8 mouse cellular contexts compared by ENCODE assay signal in genomic region chr2:151575699-151576389, GRCm38 (mm10). TPM values are rescaled to one million over a fixed set of nuclear protein-coding genes. Genes with fewer than 3 reads are reported as not detected.
DNase-seq lines count a peak whose midpoint lies in the region; ATAC-seq lines count a peak whose summit lies in the region.

No protein-coding gene starts in this region.

- no peaks in the 10 kb centered on the region for H3K4me1 ChIP-seq in brown adipose tissue, adult 24 weeks (ENCODE audit: control insufficient read depth, insufficient read depth, insufficient read length, low read length)
- H3K4me1 ChIP-seq in forebrain, embryonic 11.5 days (replicated peaks; ENCODE audit: control insufficient read depth, insufficient read depth, low read length), result no peaks in the 10 kb centered on the region; the same call in 1 of the 2 replicates
- H3K4me1 ChIP-seq in heart, embryonic 15.5 days (replicated peaks), result peaks cover 21% of the 10 kb centered on the region
- H3K4me1 ChIP-seq in liver, embryonic 11.5 days (replicated peaks; ENCODE audit: control insufficient read depth, insufficient read depth, low read length), result 0 out of 2 replicates have a peak, but pooled peaks cover 3% of the 10 kb centered on the region
- H3K4me1 ChIP-seq in stomach, embryonic 16.5 days (ENCODE audit: control insufficient read depth, insufficient read depth, low read length), result peaks cover 10% of the 10 kb centered on the region; the same call in 1 of the 2 replicates

- peak overlapping the region; percentile 56 for H3K9ac ChIP-seq in forebrain, embryonic 11.5 days (ENCODE audit: low read length)
- H3K9ac ChIP-seq in heart, embryonic 15.5 days, result peak overlapping the region; percentile 58
- peak overlapping the region; percentile 42 for H3K9ac ChIP-seq in liver, embryonic 11.5 days (ENCODE audit: low read depth, low read length)
- peak overlapping the region; percentile 74 for H3K9ac ChIP-seq in stomach, embryonic 16.5 days (ENCODE audit: low read length)

- DNase-seq in B cell, adult 2 months, result peak; percentile 27 to 29
- DNase-seq in forebrain, embryonic 11.5 days (ENCODE audit: low spot score), result peak; percentile 90
- DNase-seq in kidney, postnatal 10 days, result peak; percentile 90
- peak; percentile 71 for DNase-seq in liver, embryonic 11.5 days (ENCODE audit: low spot score)
- peak; percentile 82 for DNase-seq in naive thymus-derived CD4-positive, alpha-beta T cell, adult 2 months (ENCODE audit: low read depth)

- peak overlapping the region; percentile 68 for H3K4me2 ChIP-seq in forebrain, embryonic 11.5 days (ENCODE audit: low read depth, low read length, severe bottlenecking)
- H3K4me2 ChIP-seq in heart, embryonic 15.5 days, result peak overlapping the region; percentile 86
- H3K4me2 ChIP-seq in liver, embryonic 11.5 days, result peak overlapping the region; percentile 73
- peak overlapping the region; percentile 87 for H3K4me2 ChIP-seq in stomach, embryonic 16.5 days (ENCODE audit: low read depth, low read length)

- peak; percentile 93 for ATAC-seq in forebrain, embryonic 11.5 days (replicated peaks; ENCODE audit: low FRiP score)
- peak; percentile 86 for ATAC-seq in heart, embryonic 15.5 days (replicated peaks; ENCODE audit: insufficient number of reproducible peaks, insufficient read depth, low FRiP score, low read depth)
- peak; percentile 85 for ATAC-seq in liver, embryonic 11.5 days (replicated peaks; ENCODE audit: low FRiP score)
- peak; percentile 81 for ATAC-seq in stomach, embryonic 16.5 days (ENCODE audit: insufficient read depth, low FRiP score)

- H3K36me3 ChIP-seq in forebrain, embryonic 11.5 days (ENCODE audit: control insufficient read depth, insufficient read depth, low read length), result no peaks in the 10 kb centered on the region
- H3K36me3 ChIP-seq in heart, embryonic 15.5 days, result no peaks in the 10 kb centered on the region
- H3K36me3 ChIP-seq in liver, embryonic 11.5 days (ENCODE audit: control insufficient read depth, insufficient read depth, low read length), result no peaks in the 10 kb centered on the region
- no peaks in the 10 kb centered on the region for H3K36me3 ChIP-seq in stomach, embryonic 16.5 days (ENCODE audit: control insufficient read depth, insufficient read depth, low read length)

- peak overlapping the region; percentile 70 for H3K4me3 ChIP-seq in brown adipose tissue, adult 24 weeks (ENCODE audit: insufficient read depth, low read depth, low read length)
- peak overlapping the region; percentile 29 for H3K4me3 ChIP-seq in forebrain, embryonic 11.5 days (ENCODE audit: low read depth, low read length)
- peak overlapping the region; percentile 51 for H3K4me3 ChIP-seq in heart, embryonic 15.5 days
- peak overlapping the region; percentile 40 for H3K4me3 ChIP-seq in liver, embryonic 11.5 days (ENCODE audit: low read depth, low read length)
- peak overlapping the region; percentile 47 for H3K4me3 ChIP-seq in stomach, embryonic 16.5 days (replicated peaks; ENCODE audit: low read length)

- peak overlapping the region; percentile 59 for H3K27ac ChIP-seq in brown adipose tissue, adult 24 weeks (replicated peaks; ENCODE audit: low read depth, low read length)
- no peak overlapping the region for H3K27ac ChIP-seq in forebrain, embryonic 11.5 days (ENCODE audit: low read depth, low read length)
- H3K27ac ChIP-seq in heart, embryonic 15.5 days, result peak overlapping the region; percentile 88
- no peak overlapping the region for H3K27ac ChIP-seq in liver, embryonic 11.5 days (ENCODE audit: low read depth, low read length)
- H3K27ac ChIP-seq in stomach, embryonic 16.5 days (ENCODE audit: low read length), result peak overlapping the region; percentile 60

- H3K27me3 ChIP-seq in forebrain, embryonic 11.5 days (ENCODE audit: control insufficient read depth, insufficient read depth, low read length), result no peaks in the 10 kb centered on the region
- H3K27me3 ChIP-seq in heart, embryonic 15.5 days, result peaks cover 9% of the 10 kb centered on the region; the same call in 1 of the 2 replicates
- H3K27me3 ChIP-seq in liver, embryonic 11.5 days (replicated peaks; ENCODE audit: control insufficient read depth, insufficient read depth, low read length), result no peaks in the 10 kb centered on the region
- no peaks in the 10 kb centered on the region for H3K27me3 ChIP-seq in stomach, embryonic 16.5 days (ENCODE audit: control insufficient read depth, insufficient read depth, low read length)

- WGBS in forebrain, embryonic 11.5 days, result 1% methylated on average over 38 of the region's 38 CpGs
- 2% methylated on average over 38 of the region's 38 CpGs for WGBS in heart, embryonic 15.5 days
- whole genome bisulfite sequencing in liver, embryonic 11.5 days, result 2% methylated on average over 38 of the region's 38 CpGs
- 2% methylated on average over 38 of the region's 38 CpGs for WGBS in stomach, embryonic 16.5 days

- H3K9me3 ChIP-seq in forebrain, embryonic 11.5 days (ENCODE audit: control insufficient read depth, low read length), result no peaks in the 10 kb centered on the region
- no peaks in the 10 kb centered on the region for H3K9me3 ChIP-seq in heart, embryonic 15.5 days (replicated peaks)
- H3K9me3 ChIP-seq in liver, embryonic 11.5 days (ENCODE audit: control insufficient read depth, low read length), result no peaks in the 10 kb centered on the region
- no peaks in the 10 kb centered on the region for H3K9me3 ChIP-seq in stomach, embryonic 16.5 days (replicated peaks; ENCODE audit: control insufficient read depth, low read length)

RNA-seq across cellular contexts. Expression of gene Sdcbp2, which starts 3.4 kb away (rescaled TPM):
- polyA plus RNA-seq in brown adipose tissue, adult 24 weeks (2012; ENCODE audit: insufficient read depth, insufficient read length, missing spikeins), result 1.6 and 1.7 TPM in 2 replicates
- 0.44 and 0.83 TPM in 2 replicates for polyA plus RNA-seq in forebrain, embryonic 11.5 days (2014; fragmentation: Nextera tagmentation; extraction: Ambion mirVana)
- 1.9 and 2.0 TPM in 2 replicates for polyA plus RNA-seq in heart, embryonic 15.5 days (2015; fragmentation: Nextera tagmentation; extraction: Ambion mirVana)
- polyA plus RNA-seq in liver, embryonic 11.5 days (2014; fragmentation: Nextera tagmentation; extraction: Ambion mirVana), result 0.60 TPM in 1 of 2 replicates, not detected in the other
- polyA plus RNA-seq in stomach, embryonic 16.5 days (2015; fragmentation: Nextera tagmentation; extraction: Ambion mirVana), result 25.9 and 36.2 TPM in 2 replicates

RNA-seq across cellular contexts. Expression of gene Fkbp1a, which starts 33.6 kb away (rescaled TPM):
- polyA plus RNA-seq in brown adipose tissue, adult 24 weeks (2012; ENCODE audit: insufficient read depth, insufficient read length, missing spikeins), result 241 and 245 TPM in 2 replicates
- 562 and 601 TPM in 2 replicates for polyA plus RNA-seq in forebrain, embryonic 11.5 days (2014; fragmentation: Nextera tagmentation; extraction: Ambion mirVana)
- 630 and 641 TPM in 2 replicates for polyA plus RNA-seq in heart, embryonic 15.5 days (2015; fragmentation: Nextera tagmentation; extraction: Ambion mirVana)
- polyA plus RNA-seq in liver, embryonic 11.5 days (2014; fragmentation: Nextera tagmentation; extraction: Ambion mirVana), result 428 and 455 TPM in 2 replicates
- polyA plus RNA-seq in stomach, embryonic 16.5 days (2015; fragmentation: Nextera tagmentation; extraction: Ambion mirVana), result 553 and 572 TPM in 2 replicates

RNA-seq across cellular contexts. Expression of gene Snph, which starts 56.5 kb away (rescaled TPM):
- polyA plus RNA-seq in brown adipose tissue, adult 24 weeks (2012; ENCODE audit: insufficient read depth, insufficient read length, missing spikeins), result not detected in 2 replicates
- polyA plus RNA-seq in forebrain, embryonic 11.5 days (2014; fragmentation: Nextera tagmentation; extraction: Ambion mirVana), result 2.4 and 3.6 TPM in 2 replicates
- 0.18 and 0.25 TPM in 2 replicates for polyA plus RNA-seq in heart, embryonic 15.5 days (2015; fragmentation: Nextera tagmentation; extraction: Ambion mirVana)
- 0.36 and 0.56 TPM in 2 replicates for polyA plus RNA-seq in liver, embryonic 11.5 days (2014; fragmentation: Nextera tagmentation; extraction: Ambion mirVana)
- 0.95 and 2.4 TPM in 2 replicates for polyA plus RNA-seq in stomach, embryonic 16.5 days (2015; fragmentation: Nextera tagmentation; extraction: Ambion mirVana)

Comparison
In these comparisons a context has a peak if more than half of its experiments do, and no peak if none do; other contexts are left out.
1. DNase-seq: peak in every context shown above with its lines; median percentile 90 in forebrain, embryonic 11.5 days; 90 in kidney, postnatal 10 days; 82 in naive thymus-derived CD4-positive, alpha-beta T cell, adult 2 months; 71 in liver, embryonic 11.5 days; 28 in B cell, adult 2 months.
2. H3K27ac ChIP-seq: peak in brown adipose tissue, adult 24 weeks (single experiment), heart, embryonic 15.5 days (single experiment) and stomach, embryonic 16.5 days (single experiment); none in forebrain, embryonic 11.5 days (single experiment) and liver, embryonic 11.5 days (single experiment).
3. Peak in every context shown above with its lines, with median percentiles within 50 percentile points of each other: H3K4me3 ChIP-seq, ATAC-seq, H3K4me2 ChIP-seq and H3K9ac ChIP-seq.